Mouse (Mus musculus) gastrocnemius, postnatal 25 days (tissue): ENCODE measurements around the gene Btd. TPM values are rescaled to one million over a fixed set of nuclear protein-coding genes. Genes with fewer than 3 reads are reported as not detected.

Experiments
- DNase-seq: peaks from one replicate; pipeline ENCODE4 v3.0.0; 2022
- total RNA-seq, 2 experiments: library from RNA; stranded (reverse); gene quantifications; 1 replicate in 1 of 2; 2 replicates in 1 of 2; pipeline ENCODE4 v1.2.3; 2021

Btd gene
- total RNA-seq, 2 experiments from 2014 or later, result 4.1 to 6.2 TPM

DNA sequence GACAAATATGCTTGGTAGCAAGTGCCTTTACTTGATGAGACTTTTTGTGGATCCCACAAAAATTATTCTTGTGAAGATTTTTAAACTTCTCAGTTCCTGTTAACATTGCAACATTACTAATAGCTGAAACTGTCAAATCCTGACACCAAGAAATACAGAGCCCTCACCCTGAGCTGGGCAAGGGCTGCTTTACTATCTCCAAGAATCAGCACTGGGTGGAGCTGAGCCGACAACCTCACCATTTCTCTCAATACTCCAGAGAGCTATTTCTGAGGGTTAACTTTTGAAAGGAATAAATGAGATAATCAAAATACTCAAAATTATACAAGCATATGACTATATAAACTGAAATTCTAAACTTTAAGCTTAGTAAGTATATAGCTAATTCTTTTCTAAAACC, 68.5 kb downstream of the Btd start:
- no peak for DNase-seq

GRCm38 (mm10) chr14:31715669-31716068, 74.8 kb downstream of the Btd start:
- no peak for DNase-seq

DNA sequence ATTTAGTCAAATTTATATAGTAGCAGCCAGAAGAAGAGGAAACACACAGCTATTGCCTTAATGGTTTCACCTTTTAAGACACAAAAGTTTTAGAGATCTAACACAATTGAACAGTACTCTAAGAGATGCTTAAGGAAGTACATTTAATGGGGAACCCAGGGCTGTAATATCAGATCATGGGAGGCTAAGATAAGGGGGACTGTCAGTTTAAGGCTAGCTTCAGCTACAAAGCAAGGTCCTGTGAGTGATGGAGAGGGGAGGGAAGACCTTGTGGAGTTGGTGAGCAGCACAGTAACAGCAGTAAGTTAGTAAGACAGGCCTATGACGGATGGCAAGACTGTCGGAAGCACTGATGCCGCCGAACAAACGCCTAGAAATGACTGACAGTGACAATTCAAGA, 76.5 kb downstream of the Btd start:
- DNase-seq, result no peak

Other genes with a start within 250 kb of the Btd start
- gene Sh3bp5, start 204.9 kb upstream of the Btd start, total RNA-seq, result 10 to 100 TPM; 33.9 to 46.8 TPM
- gene Eaf1, start 146.6 kb upstream of the Btd start, total RNA-seq, result 1 to 10 TPM; 8.5 to 8.6 TPM
- gene Mettl6, start 146.0 kb upstream of the Btd start, total RNA-seq, result 1 to 10 TPM; 6.9 to 9.8 TPM
- gene Colq, start 49.7 kb upstream of the Btd start, total RNA-seq, result 1 to 10 TPM; 6.4 to 9.6 TPM
- 1 to 10 TPM in 1 of 2 experiments, under 1 TPM in 1; 0.79 to 1.3 TPM for gene Gm49387, start 150 bp upstream of the Btd start, total RNA-seq
- 1 to 10 TPM; 3.7 to 7.8 TPM for gene Hacl1, start 258 bp downstream of the Btd start, total RNA-seq
- 10 to 100 TPM; 34.6 to 41.3 TPM for gene Ankrd28, start 189.6 kb downstream of the Btd start, total RNA-seq